Mouse (Mus musculus) stomach, embryonic 15.5 days (tissue): Measurements from ENCODE around the gene Rubcn. TPM values are rescaled to one million over a fixed set of nuclear protein-coding genes. Genes with fewer than 3 reads are reported as not detected.

Source experiments
- ATAC-seq: fragments of 200-750 bp; cut with Nextera tagmentation; 2 replicates; pipeline ENCODE4 v1.8.0; 2017; ENCODE audit warnings: low read depth, moderate number of reproducible peaks, moderate TSS enrichment; ENCODE audit not compliant: insufficient read depth, low FRiP score
- H3K27ac ChIP-seq: fragments of 300-500 bp; sonication (generic); 2 replicates; pipeline ENCODE4 v1.5.1; 2015; ENCODE audit warnings: mild to moderate bottlenecking, inconsistent platforms
- H3K27me3 ChIP-seq: fragments of 300-500 bp; sonication (generic); replicated peaks from 2 replicates; pipeline ENCODE4 v1.6.1; 2015; ENCODE audit warnings: inconsistent platforms
- H3K36me3 ChIP-seq: fragments of 300-500 bp; sonication (generic); 2 replicates; pipeline ENCODE4 v1.6.1; 2015; ENCODE audit warnings: inconsistent platforms
- H3K4me1 ChIP-seq: fragments of 300-500 bp; sonication (generic); 2 replicates; pipeline ENCODE4 v1.6.1; 2015; ENCODE audit warnings: inconsistent platforms
- H3K4me2 ChIP-seq: fragments of 300-500 bp; sonication (generic); 2 replicates; pipeline ENCODE4 v1.6.1; 2015; ENCODE audit warnings: mild to moderate bottlenecking, inconsistent platforms
- H3K4me3 ChIP-seq: fragments of 300-500 bp; sonication (generic); replicated peaks from 2 replicates; pipeline ENCODE4 v1.5.1; 2015; ENCODE audit warnings: inconsistent platforms
- H3K9ac ChIP-seq: fragments of 300-500 bp; sonication (generic); 2 replicates; pipeline ENCODE4 v1.6.1; 2015; ENCODE audit warnings: inconsistent platforms
- H3K9me3 ChIP-seq: fragments of 300-500 bp; sonication (generic); 2 replicates; pipeline ENCODE4 v1.6.1; 2016; ENCODE audit warnings: inconsistent platforms
- WGBS: fragments of 180-500 bp; shearing (Covaris S2); methylation state at CpG from one replicate; pipeline ENCODE4 v1.1.7; 2015; 5-methylcytosine and 5-hydroxymethylcytosine counted together
- polyA plus RNA-seq: library from polyadenylated mRNA; unstranded; fragments of >200 nt; fragmentation: Nextera tagmentation; extraction: Ambion mirVana; gene quantifications from 2 replicates; pipeline ENCODE4 v1.2.1, GENCODE M21; 2015

The Rubcn gene
- polyA plus RNA-seq, 1 experiment from 2014 or later: 17.1 TPM

DNA sequence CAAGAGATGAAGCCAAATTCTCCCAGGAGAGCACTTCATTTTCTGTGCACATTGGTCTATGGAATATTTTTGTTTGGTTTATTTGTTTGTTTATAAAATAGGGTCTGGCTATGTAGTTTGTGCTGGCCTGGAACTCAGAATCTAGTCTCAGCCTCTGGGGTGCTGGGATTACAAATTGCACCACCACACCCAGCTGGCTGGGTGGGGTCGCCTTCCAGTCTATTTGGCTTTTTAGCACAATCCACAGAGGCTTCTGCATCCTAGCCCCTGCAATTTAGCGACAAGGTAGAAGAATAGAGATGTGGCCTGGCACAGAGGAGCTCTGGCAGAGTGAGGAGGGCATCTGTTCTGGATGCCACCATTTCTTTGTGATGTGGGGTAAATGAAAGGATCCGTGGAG, 63.8 kb downstream of the Rubcn start:
- Histone ChIP-seq H3K36me3 (no peaks in the 10 kb centered on the region), H3K4me1 (peaks cover 10% of the 10 kb centered on the region; the same call in 1 of the 2 replicates), H3K9ac (no peak overlapping the region), H3K27me3 (no peaks in the 10 kb centered on the region), H3K9me3 (no peaks in the 10 kb centered on the region), H3K27ac (no peak overlapping the region), H3K4me3 (no peak overlapping the region), H3K4me2 (no peak overlapping the region)
- no peak for ATAC-seq
- 71% methylated on average over 3 of the region's 3 CpGs for WGBS

DNA sequence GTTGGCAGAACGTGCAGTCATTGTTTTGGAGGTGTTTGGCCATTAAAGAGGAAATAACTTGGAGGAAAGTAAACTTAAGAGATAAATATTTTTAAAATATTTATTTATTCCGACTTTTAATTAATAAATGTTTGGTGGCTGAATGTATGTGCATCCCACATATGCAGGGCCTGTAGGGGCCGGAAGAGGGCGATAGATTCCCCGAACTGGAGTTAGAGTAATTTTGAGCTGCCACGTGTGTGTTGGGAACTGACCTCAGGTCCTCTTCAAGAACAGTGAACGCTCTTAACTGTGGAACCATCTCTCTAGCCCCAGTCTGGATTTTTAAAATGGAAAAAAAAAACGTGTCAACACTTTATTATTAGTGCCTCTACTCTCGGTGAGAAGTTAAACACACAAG, 64.2 kb downstream of the Rubcn start:
- no peak for ATAC-seq
- peaks cover 10% of the 10 kb centered on the region; the same call in 1 of the 2 replicates for H3K4me1 ChIP-seq
- no peak overlapping the region for H3K27ac ChIP-seq
- peak overlapping the region; percentile 40 for H3K4me2 ChIP-seq
- H3K9ac ChIP-seq: no peak overlapping the region
- no peaks in the 10 kb centered on the region for H3K9me3 ChIP-seq
- no peaks in the 10 kb centered on the region for H3K27me3 ChIP-seq
- 46% methylated on average over 9 of the region's 9 CpGs for WGBS
- H3K4me3 ChIP-seq: no peak overlapping the region
- H3K36me3 ChIP-seq: no peaks in the 10 kb centered on the region

- Histone ChIP-seq H3K9me3 (no peaks in the 10 kb centered on the region), H3K4me2 (peak overlapping the region; percentile 40), H3K27me3 (no peaks in the 10 kb centered on the region), H3K4me3 (no peak overlapping the region), H3K27ac (no peak overlapping the region), H3K36me3 (no peaks in the 10 kb centered on the region), H3K9ac (no peak overlapping the region), H3K4me1 (peaks cover 10% of the 10 kb centered on the region; the same call in 1 of the 2 replicates)
- ATAC-seq: no peak
- 2% methylated on average over 9 of the region's 9 CpGs for WGBS
These were observed 64.6 kb downstream of the Rubcn start for GRCm38 (mm10) chr16:32812888-32813361.

DNA sequence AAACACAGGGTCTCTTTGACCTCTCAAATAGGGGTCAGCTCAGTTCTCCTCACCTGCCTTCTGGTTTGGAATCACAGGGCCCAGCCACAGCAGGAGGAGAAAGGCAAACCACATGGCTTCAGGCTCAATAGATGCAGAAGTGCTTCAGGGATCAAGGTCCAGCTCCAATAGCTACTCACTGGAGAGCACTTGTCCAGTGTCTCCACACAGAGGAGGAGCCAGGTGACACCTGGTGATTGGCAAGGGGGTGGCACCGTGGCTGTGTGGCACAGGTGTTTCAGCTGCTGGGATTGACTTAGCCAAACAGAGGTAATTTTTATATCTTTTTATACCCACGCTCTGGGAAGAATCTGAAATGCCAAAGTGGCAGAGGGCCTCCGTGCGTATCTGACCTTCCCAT, 67.2 kb downstream of the Rubcn start, which contains the start of gene Smbd1:
Gene Smbd1 (minus strand): TSS at position 157 of the 400 bp plus-strand sequence.
- Histone ChIP-seq H3K4me2 (no peak within 1 kb of the TSS), H3K9ac (no peak within 1 kb of the TSS), H3K27me3 (no peaks in the 10 kb centered on the region), H3K4me3 (no peak within 1 kb of the TSS), H3K27ac (no peak within 1 kb of the TSS), H3K4me1 (peaks cover 9% of the 10 kb centered on the region; the same call in 1 of the 2 replicates), H3K36me3 (no peaks in the 10 kb centered on the region), H3K9me3 (no peaks in the 10 kb centered on the region)
- ATAC-seq: no peak
- 91% methylated on average over 4 of the region's 4 CpGs for WGBS

DNA sequence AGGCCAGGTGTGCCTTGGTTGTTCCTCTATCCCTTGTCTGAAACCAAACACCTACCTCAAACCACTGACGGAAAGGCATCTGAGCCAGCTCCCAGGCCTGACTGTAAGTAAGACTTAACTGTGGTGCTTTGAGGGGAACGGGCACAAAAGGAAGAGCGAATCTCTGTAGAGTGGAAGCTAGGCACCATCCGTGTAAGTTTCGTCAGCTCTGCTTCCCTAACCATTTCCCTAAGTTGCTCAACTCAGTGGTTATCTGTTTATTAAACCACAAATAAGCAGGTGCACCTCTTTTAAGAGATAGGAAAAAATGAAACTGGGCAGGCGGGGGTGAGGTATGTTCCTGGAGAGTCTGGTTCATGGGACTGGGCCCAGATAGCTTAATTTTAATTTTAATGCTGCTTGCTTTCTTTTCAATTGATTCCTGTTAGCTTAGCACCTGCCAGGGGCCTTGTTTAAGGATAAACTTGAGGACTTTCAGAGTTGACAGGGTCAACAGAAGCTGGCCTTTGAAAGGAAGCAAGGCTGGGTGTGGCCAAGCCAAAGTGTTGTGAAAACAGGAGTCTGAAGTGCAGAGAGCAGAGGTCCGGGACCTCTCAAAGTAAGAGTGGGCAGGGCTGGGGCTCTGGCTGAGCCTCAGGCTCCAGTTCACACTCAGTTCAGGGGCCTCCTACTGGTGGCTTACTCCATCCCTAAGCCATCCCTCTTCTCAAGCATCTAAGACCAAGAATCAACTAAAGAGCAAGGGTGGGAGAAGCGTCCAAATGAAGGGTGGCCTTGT, 70.0 kb downstream of the Rubcn start:
- Histone ChIP-seq H3K4me1 (peaks cover 6% of the 10 kb centered on the region; the same call in 1 of the 2 replicates), H3K27ac (peak overlapping the region; percentile 31; the same call in 1 of the 2 replicates), H3K9ac (no peak overlapping the region), H3K27me3 (no peaks in the 10 kb centered on the region), H3K36me3 (no peaks in the 10 kb centered on the region), H3K4me2 (no peak overlapping the region), H3K4me3 (no peak overlapping the region), H3K9me3 (no peaks in the 10 kb centered on the region)
- 51% methylated on average over 8 of the region's 8 CpGs for WGBS
- peak; percentile 57; the same call in 1 of the 2 replicates for ATAC-seq

- no peak for ATAC-seq
- Histone ChIP-seq H3K4me1 (peaks cover 6% of the 10 kb centered on the region; the same call in 1 of the 2 replicates), H3K27me3 (no peaks in the 10 kb centered on the region), H3K4me3 (no peak overlapping the region), H3K4me2 (no peak overlapping the region), H3K36me3 (no peaks in the 10 kb centered on the region), H3K9me3 (no peaks in the 10 kb centered on the region), H3K9ac (no peak overlapping the region), H3K27ac (no peak overlapping the region)
- WGBS: 58% methylated on average over 7 of the region's 7 CpGs
These were observed 72.4 kb downstream of the Rubcn start for GRCm38 (mm10) chr16:32805151-32805550.

GRCm38 (mm10) chr16:32803901-32804300, 73.7 kb downstream of the Rubcn start:
- Histone ChIP-seq H3K9me3 (no peaks in the 10 kb centered on the region), H3K27me3 (no peaks in the 10 kb centered on the region), H3K9ac (no peak overlapping the region), H3K27ac (no peak overlapping the region), H3K4me2 (no peak overlapping the region), H3K36me3 (no peaks in the 10 kb centered on the region), H3K4me1 (peaks cover 6% of the 10 kb centered on the region; the same call in 1 of the 2 replicates), H3K4me3 (no peak overlapping the region)
- 32% methylated on average over 5 of the region's 5 CpGs for WGBS
- no peak for ATAC-seq

GRCm38 (mm10) chr16:32803252-32803853, 74.2 kb downstream of the Rubcn start:
- Histone ChIP-seq H3K27ac (peak overlapping the region; percentile 52; the same call in 1 of the 2 replicates), H3K27me3 (no peaks in the 10 kb centered on the region), H3K9ac (no peak overlapping the region), H3K4me1 (peaks cover 6% of the 10 kb centered on the region; the same call in 1 of the 2 replicates), H3K9me3 (no peaks in the 10 kb centered on the region), H3K4me3 (no peak overlapping the region), H3K4me2 (no peak overlapping the region), H3K36me3 (no peaks in the 10 kb centered on the region)
- peak; percentile 13; the same call in 1 of the 2 replicates for ATAC-seq
- 47% methylated on average over 6 of the region's 6 CpGs for WGBS

GRCm38 (mm10) chr16:32797426-32797689, 80.2 kb downstream of the Rubcn start, which contains the start of gene Muc20:
Gene Muc20 (minus strand): TSS chr16:32797435.
- no peaks in the 10 kb centered on the region for H3K4me1 ChIP-seq
- ATAC-seq: no peak
- H3K27ac ChIP-seq: no peak within 1 kb of the TSS
- no peak within 1 kb of the TSS for H3K4me2 ChIP-seq
- no peaks in the 10 kb centered on the region for H3K9me3 ChIP-seq
- no peak within 1 kb of the TSS for H3K4me3 ChIP-seq
- H3K9ac ChIP-seq: no peak within 1 kb of the TSS
- H3K27me3 ChIP-seq: no peaks in the 10 kb centered on the region
- no peaks in the 10 kb centered on the region for H3K36me3 ChIP-seq
- 64% methylated on average over 3 of the region's 3 CpGs for WGBS

GRCm38 (mm10) chr16:32796676-32797425, 80.7 kb downstream of the Rubcn start:
- ATAC-seq: peak; percentile 47; the same call in 1 of the 2 replicates
- Histone ChIP-seq H3K4me3 (no peak overlapping the region), H3K27me3 (no peaks in the 10 kb centered on the region), H3K27ac (no peak overlapping the region), H3K4me1 (no peaks in the 10 kb centered on the region), H3K9ac (no peak overlapping the region), H3K36me3 (no peaks in the 10 kb centered on the region), H3K9me3 (no peaks in the 10 kb centered on the region), H3K4me2 (no peak overlapping the region)
- WGBS: 70% methylated on average over 14 of the region's 14 CpGs

DNA sequence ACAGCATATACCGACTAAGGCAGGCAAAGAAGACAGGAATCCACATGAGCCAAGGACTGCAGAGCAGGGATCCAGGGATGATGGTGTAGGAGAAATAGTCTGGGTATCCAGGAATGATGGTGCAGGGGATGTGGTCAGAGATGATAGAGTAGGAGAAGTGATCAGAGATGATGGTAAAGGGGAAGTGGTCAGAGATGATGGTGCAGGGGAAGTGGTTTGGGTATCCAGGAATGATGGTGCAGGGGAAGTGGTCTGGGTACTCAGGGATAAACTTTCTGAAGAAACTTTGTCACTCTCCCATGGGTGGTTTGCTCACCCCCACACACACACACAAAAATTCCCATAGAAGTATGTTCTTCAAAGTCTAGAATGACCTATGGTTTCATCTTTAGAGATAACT, 82.4 kb downstream of the Rubcn start:
- Histone ChIP-seq H3K9me3 (no peaks in the 10 kb centered on the region), H3K4me1 (no peaks in the 10 kb centered on the region), H3K4me3 (no peak overlapping the region), H3K9ac (no peak overlapping the region), H3K27ac (no peak overlapping the region), H3K27me3 (no peaks in the 10 kb centered on the region), H3K4me2 (no peak overlapping the region), H3K36me3 (no peaks in the 10 kb centered on the region)
- ATAC-seq: no peak
- WGBS: 74% methylated on average over 1 of the region's 1 CpGs
